Mouse (Mus musculus): ENCODE measurements around the gene Ccnt1. TPM values are rescaled to one million over a fixed set of nuclear protein-coding genes. Genes with fewer than 3 reads are reported as not detected.

Gene Ccnt1
- polyA plus RNA-seq, 1 experiment = 26.8 TPM

DNA sequence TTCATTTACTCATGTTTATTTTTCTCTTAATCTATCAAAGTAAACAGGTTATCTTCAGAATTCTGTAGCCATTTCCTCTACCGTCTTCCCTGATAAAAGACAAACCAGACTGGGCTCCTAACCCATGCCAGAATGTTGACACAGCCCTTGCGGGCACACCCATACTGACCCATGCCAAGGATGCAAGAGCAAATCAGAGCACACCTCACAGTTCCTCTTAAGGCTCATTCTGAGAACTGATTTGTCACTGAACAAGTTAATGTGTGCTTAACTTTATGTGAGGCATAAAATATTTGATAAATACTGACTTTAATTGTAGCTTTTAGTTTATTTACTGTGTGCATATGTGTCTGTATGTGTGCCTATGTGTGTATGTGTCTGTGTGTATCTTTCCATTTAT is 79.4 kb downstream of the Ccnt1 start:
- no peak for DNase-seq
- TF ChIP-seq POLR2A (IDR thresholded peaks at IDR 0.05; ENCODE audit: control insufficient read depth, extremely low read depth, insufficient read depth, low read length, poor library complexity) (no peak), CTCF (IDR thresholded peaks at IDR 0.05; ENCODE audit: borderline replicate concordance, control insufficient read depth, extremely low read depth, insufficient read depth, low read length, poor library complexity) (no peak)
- Histone ChIP-seq H3K4me1 (replicated peaks; ENCODE audit: control insufficient read depth, insufficient read depth, low read length) (peaks cover 2% of the 10 kb centered on the region; the same call in 1 of the 2 replicates), H3K27me3 (ENCODE audit: control insufficient read depth, insufficient read depth, low read length) (no peaks in the 10 kb centered on the region), H3K27ac (ENCODE audit: control insufficient read depth, insufficient read depth, low read length) (no peak overlapping the region), H3K36me3 (ENCODE audit: control insufficient read depth, insufficient read depth, low read length) (no peaks in the 10 kb centered on the region), H3K4me3 (ENCODE audit: control insufficient read depth, insufficient read depth, low read length) (no peak overlapping the region)
- WGBS = 93% methylated on average over 2 of the region's 2 CpGs

Other genes starting within 250 kb of the Ccnt1 start
- gene Olfr284, start 229.9 kb downstream of the Ccnt1 start, polyA plus RNA-seq (2012; rRNA removed) = 0.29 TPM in 1 of 2 replicates, not detected in the other
- not detected in 2 replicates for gene Olfr283, start 190.0 kb downstream of the Ccnt1 start, polyA plus RNA-seq (2012; rRNA removed)
- gene Olfr282, start 139.7 kb downstream of the Ccnt1 start, polyA plus RNA-seq (2012; rRNA removed) = not detected in 2 replicates
- not detected in 2 replicates for gene Olfr281, start 118.3 kb downstream of the Ccnt1 start, polyA plus RNA-seq (2012; rRNA removed)
- not detected in 2 replicates for gene OR5BS1P, start 101.0 kb downstream of the Ccnt1 start, polyA plus RNA-seq (2012; rRNA removed)
- 0.48 TPM in 1 of 2 replicates, not detected in the other for gene Lalba, start 88.2 kb downstream of the Ccnt1 start, polyA plus RNA-seq (2012; rRNA removed)
- gene Olfr279, start 78.5 kb downstream of the Ccnt1 start, polyA plus RNA-seq (2012; rRNA removed) = not detected in 2 replicates
- gene Kansl2, start 36.7 kb downstream of the Ccnt1 start, polyA plus RNA-seq (2012; rRNA removed) = 71.6 and 78.4 TPM in 2 replicates
- gene 4930415O20Rik, start 81 bp upstream of the Ccnt1 start, polyA plus RNA-seq (2012; rRNA removed) = 0.31 TPM in 1 of 2 replicates, not detected in the other
- 211 and 230 TPM in 2 replicates for gene Adcy6, start 39.2 kb upstream of the Ccnt1 start, polyA plus RNA-seq (2012; rRNA removed)
- gene Cacnb3, start 59.9 kb upstream of the Ccnt1 start, polyA plus RNA-seq (2012; rRNA removed) = 102 and 127 TPM in 2 replicates
- gene Ddx23, start 92.0 kb upstream of the Ccnt1 start, polyA plus RNA-seq (2012; rRNA removed) = 59.7 and 65.5 TPM in 2 replicates
- 2.6 and 2.8 TPM in 2 replicates for gene Rnd1, start 106.5 kb upstream of the Ccnt1 start, polyA plus RNA-seq (2012; rRNA removed)
- 0.04 and 0.09 TPM in 2 replicates for gene Ccdc65, start 137.3 kb upstream of the Ccnt1 start, polyA plus RNA-seq (2012; rRNA removed)
- gene Fkbp11, start 157.3 kb upstream of the Ccnt1 start, polyA plus RNA-seq (2012; rRNA removed) = 2.1 and 3.1 TPM in 2 replicates
- 165 and 182 TPM in 2 replicates for gene Arf3, start 192.3 kb upstream of the Ccnt1 start, polyA plus RNA-seq (2012; rRNA removed)
- gene Wnt10b, start 207.2 kb upstream of the Ccnt1 start, polyA plus RNA-seq (2012; rRNA removed) = 3.4 and 3.9 TPM in 2 replicates
- gene Wnt1, start 218.9 kb upstream of the Ccnt1 start, polyA plus RNA-seq (2012; rRNA removed) = 0.07 and 0.22 TPM in 2 replicates
- gene Ddn, start 238.6 kb upstream of the Ccnt1 start, polyA plus RNA-seq (2012; rRNA removed) = 0.26 and 0.65 TPM in 2 replicates